Mouse (Mus musculus) lung, postnatal 36 days (tissue): ENCODE data around the gene Gm28230.

ENCODE experiments used
- DNase-seq: peaks from one replicate; pipeline ENCODE4 v3.0.0; 2022; ENCODE audit warnings: mixed read lengths

Gm28230 gene

GRCm38 (mm10) chr2:74704393-74704998 lies 22.0 kb upstream of the Gm28230 start, which contains the start of gene Hoxd8:
TSS of gene Hoxd8 (plus strand) at chr2:74704615.
- no peak for DNase-seq

- DNase-seq = no peak
Measured at GRCm38 (mm10) chr2:74704999-74705466, 21.5 kb upstream of the Gm28230 start.

GRCm38 (mm10) chr2:74705467-74706089 lies 20.9 kb upstream of the Gm28230 start:
- DNase-seq = no peak

- no peak for DNase-seq
Measured at GRCm38 (mm10) chr2:74706393-74706960, 20.1 kb upstream of the Gm28230 start.

- no peak for DNase-seq
Measured at GRCm38 (mm10) chr2:74707599-74707998, 18.9 kb upstream of the Gm28230 start.

GRCm38 (mm10) chr2:74708676-74709075 lies 17.9 kb upstream of the Gm28230 start:
- no peak for DNase-seq

- no peak for DNase-seq
Measured at GRCm38 (mm10) chr2:74709465-74710419, 16.8 kb upstream of the Gm28230 start.

- no peak for DNase-seq
Measured at GRCm38 (mm10) chr2:74710929-74711543, 15.5 kb upstream of the Gm28230 start.

GRCm38 (mm10) chr2:74711721-74712621 lies 14.6 kb upstream of the Gm28230 start, which contains the start of the genes Hoxd3 and Hoxd4:
TSS of gene Hoxd3 (plus strand) at chr2:74711927.
TSS of gene Hoxd4 (plus strand) at chr2:74711929.
- DNase-seq = no peak

- no peak for DNase-seq
Measured at GRCm38 (mm10) chr2:74713239-74714150, 13.0 kb upstream of the Gm28230 start.

GRCm38 (mm10) chr2:74714156-74714789 lies 12.3 kb upstream of the Gm28230 start:
- DNase-seq = no peak

GRCm38 (mm10) chr2:74714881-74715280 lies 11.6 kb upstream of the Gm28230 start:
- no peak for DNase-seq

- peak; percentile 83 for DNase-seq
Measured at GRCm38 (mm10) chr2:74715504-74716241, 10.9 kb upstream of the Gm28230 start.

GRCm38 (mm10) chr2:74720384-74720783 lies 6.1 kb upstream of the Gm28230 start:
- DNase-seq = no peak

- DNase-seq = no peak
Measured at GRCm38 (mm10) chr2:74720955-74721491, 5.5 kb upstream of the Gm28230 start.

GRCm38 (mm10) chr2:74721882-74722281 lies 4.6 kb upstream of the Gm28230 start:
- no peak for DNase-seq

GRCm38 (mm10) chr2:74722949-74723348 lies 3.6 kb upstream of the Gm28230 start:
- no peak for DNase-seq

GRCm38 (mm10) chr2:74724244-74725015 lies 2.1 kb upstream of the Gm28230 start:
- no peak for DNase-seq
